Mouse (Mus musculus) liver, embryonic 13.5 days (tissue): Measurements from ENCODE around the gene Ankmy2. TPM values are rescaled to one million over a fixed set of nuclear protein-coding genes. Genes with fewer than 3 reads are reported as not detected.

Experiments
- polyA plus RNA-seq: library from polyadenylated mRNA; unstranded; fragments of >200 nt; fragmentation: Nextera tagmentation; extraction: Ambion mirVana; gene quantifications from 2 replicates; pipeline ENCODE4 v1.2.1, GENCODE M21; 2015

The Ankmy2 gene
- polyA plus RNA-seq, 1 experiment from 2014 or later = 11.3 TPM

Other genes starting within 250 kb of the Ankmy2 start
- gene Agr3, start 231.5 kb upstream of the Ankmy2 start, polyA plus RNA-seq = not detected in 2 replicates
- gene Agr2, start 164.2 kb upstream of the Ankmy2 start, polyA plus RNA-seq = 0.43 and 1.3 TPM in 2 replicates
- 21.8 and 25.8 TPM in 2 replicates for gene Tspan13, start 114.6 kb upstream of the Ankmy2 start, polyA plus RNA-seq
- gene Bzw2, start 966 bp downstream of the Ankmy2 start, polyA plus RNA-seq = 76.7 and 93.1 TPM in 2 replicates
- not detected in 2 replicates for gene Lrrc72, start 96.3 kb downstream of the Ankmy2 start, polyA plus RNA-seq
- 0.10 and 0.12 TPM in 2 replicates for gene Sostdc1, start 157.0 kb downstream of the Ankmy2 start, polyA plus RNA-seq
- gene Ispd, start 224.3 kb downstream of the Ankmy2 start, polyA plus RNA-seq = 2.0 and 2.4 TPM in 2 replicates
- 0.24 and 0.35 TPM in 2 replicates for gene D630036H23Rik, start 225.1 kb downstream of the Ankmy2 start, polyA plus RNA-seq